Mouse (Mus musculus): ENCODE data around the gene Olfr1417. TPM values are rescaled to one million over a fixed set of nuclear protein-coding genes. Genes with fewer than 3 reads are reported as not detected.

The Olfr1417 gene
- polyA plus RNA-seq (2015; fragmentation: Nextera tagmentation; extraction: Ambion mirVana) = not detected in 2 replicates

GRCm38 (mm10) chr19:11839119-11839518, at the start of gene Olfr1417:
Gene Olfr1417 (minus strand): TSS chr19:11839219.

DNA sequence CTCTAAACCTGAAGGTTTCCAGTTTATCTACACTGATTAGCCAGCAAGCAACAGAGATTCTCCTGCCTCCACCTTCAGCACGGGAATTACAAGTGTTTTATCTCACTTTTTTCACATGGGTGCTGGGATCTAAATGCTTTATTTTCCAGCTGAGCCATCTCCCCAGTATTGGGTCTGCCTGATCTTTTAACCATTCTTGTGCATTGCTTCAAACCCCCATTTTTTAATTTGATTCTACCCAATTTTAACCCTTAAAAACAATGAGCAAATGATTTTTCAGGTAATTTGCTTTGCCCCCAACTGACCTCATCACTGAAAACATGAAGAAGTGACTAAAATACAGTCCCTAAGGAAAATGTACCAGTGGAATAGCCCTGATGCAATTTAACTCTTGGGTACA, 47.2 kb upstream of the Olfr1417 start, which contains the start of gene Olfr1420:
Gene Olfr1420 (plus strand): TSS at position 301 of the 400 bp plus-strand sequence.

DNA sequence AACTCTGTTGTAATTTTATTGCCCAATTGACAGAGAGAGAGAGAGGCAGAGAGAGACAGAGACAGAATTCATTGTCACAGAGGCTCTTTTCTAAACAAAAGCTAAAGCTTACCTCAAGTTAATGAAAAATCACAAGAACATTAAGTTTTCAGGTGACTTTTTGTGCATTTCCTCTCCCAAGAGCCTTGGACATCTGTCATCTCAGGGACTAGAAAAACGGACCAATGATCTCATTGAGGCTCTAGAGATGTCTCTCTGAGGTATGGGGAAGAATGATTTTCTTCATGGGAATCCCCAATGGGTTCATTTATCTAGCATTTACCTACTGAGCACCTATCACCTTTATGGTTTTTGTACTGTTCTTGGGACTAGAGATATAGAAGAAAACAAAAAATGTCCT, 36.0 kb upstream of the Olfr1417 start, which contains the start of gene Olfr1419:
Gene Olfr1419 (minus strand): TSS at position 101 of the 400 bp plus-strand sequence.

DNA sequence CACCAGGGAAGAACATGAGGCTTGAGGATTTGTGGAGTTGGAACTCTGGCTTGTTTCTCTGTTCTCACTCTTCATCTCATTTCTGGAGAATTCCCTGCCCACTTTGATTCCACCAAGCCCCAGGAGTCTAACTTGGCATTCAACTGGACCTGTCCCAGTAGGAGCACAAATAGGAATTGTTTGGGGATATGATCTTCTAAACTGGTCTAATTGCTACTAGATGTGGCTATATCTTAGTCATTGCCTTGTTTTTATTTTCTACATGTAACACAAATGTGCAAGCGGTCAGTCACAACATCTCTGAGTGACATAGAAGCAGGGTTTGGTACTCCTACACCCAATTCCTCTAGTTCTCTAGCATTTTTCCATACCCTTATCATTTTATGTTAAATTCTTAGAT, 21.9 kb upstream of the Olfr1417 start, which contains the start of gene Olfr1418:
Gene Olfr1418 (minus strand): TSS at position 101 of the 400 bp plus-strand sequence.

GRCm38 (mm10) chr19:11819143-11819700, 19.8 kb downstream of the Olfr1417 start, which contains the start of gene Stx3:
Gene Stx3 (minus strand): TSS chr19:11819403.

Other genes starting within 250 kb of the Olfr1417 start
- gene Ms4a6d, start 234.4 kb downstream of the Olfr1417 start, polyA plus RNA-seq (2015; fragmentation: Nextera tagmentation; extraction: Ambion mirVana) = 10.5 and 12.0 TPM in 2 replicates
- gene Ms4a2, start 215.5 kb downstream of the Olfr1417 start, polyA plus RNA-seq (2015; fragmentation: Nextera tagmentation; extraction: Ambion mirVana) = 2.4 and 4.2 TPM in 2 replicates
- 0.21 TPM in 1 of 2 replicates, not detected in the other for gene Ms4a3, start 198.4 kb downstream of the Olfr1417 start, polyA plus RNA-seq (2015; fragmentation: Nextera tagmentation; extraction: Ambion mirVana)
- gene Oosp2, start 178.7 kb downstream of the Olfr1417 start, polyA plus RNA-seq (2015; fragmentation: Nextera tagmentation; extraction: Ambion mirVana) = not detected in 2 replicates
- gene Oosp1, start 148.1 kb downstream of the Olfr1417 start, polyA plus RNA-seq (2015; fragmentation: Nextera tagmentation; extraction: Ambion mirVana) = not detected in 2 replicates
- gene Oosp3, start 142.2 kb downstream of the Olfr1417 start, polyA plus RNA-seq (2015; fragmentation: Nextera tagmentation; extraction: Ambion mirVana) = not detected in 2 replicates
- gene Gif, start 91.7 kb downstream of the Olfr1417 start, polyA plus RNA-seq (2015; fragmentation: Nextera tagmentation; extraction: Ambion mirVana) = not detected in 2 replicates
- 43.4 and 44.6 TPM in 2 replicates for gene Mrpl16, start 68.8 kb downstream of the Olfr1417 start, polyA plus RNA-seq (2015; fragmentation: Nextera tagmentation; extraction: Ambion mirVana)
- 3.1 and 3.5 TPM in 2 replicates for gene Stx3, start 19.8 kb downstream of the Olfr1417 start, polyA plus RNA-seq (2015; fragmentation: Nextera tagmentation; extraction: Ambion mirVana)
- gene Olfr1418, start 21.8 kb upstream of the Olfr1417 start, polyA plus RNA-seq (2015; fragmentation: Nextera tagmentation; extraction: Ambion mirVana) = not detected in 2 replicates
- gene Olfr1419, start 35.9 kb upstream of the Olfr1417 start, polyA plus RNA-seq (2015; fragmentation: Nextera tagmentation; extraction: Ambion mirVana) = not detected in 2 replicates
- 0.08 TPM in 1 of 2 replicates, not detected in the other for gene Olfr1420, start 47.3 kb upstream of the Olfr1417 start, polyA plus RNA-seq (2015; fragmentation: Nextera tagmentation; extraction: Ambion mirVana)
- 10.0 and 11.3 TPM in 2 replicates for gene Patl1, start 73.2 kb upstream of the Olfr1417 start, polyA plus RNA-seq (2015; fragmentation: Nextera tagmentation; extraction: Ambion mirVana)
- gene Osbp, start 126.7 kb upstream of the Olfr1417 start, polyA plus RNA-seq (2015; fragmentation: Nextera tagmentation; extraction: Ambion mirVana) = 5.6 and 6.3 TPM in 2 replicates
- not detected in 2 replicates for gene Olfr1423, start 202.1 kb upstream of the Olfr1417 start, polyA plus RNA-seq (2015; fragmentation: Nextera tagmentation; extraction: Ambion mirVana)
- not detected in 2 replicates for gene Olfr1424, start 223.5 kb upstream of the Olfr1417 start, polyA plus RNA-seq (2015; fragmentation: Nextera tagmentation; extraction: Ambion mirVana)
- not detected in 2 replicates for gene Olfr1425, start 238.5 kb upstream of the Olfr1417 start, polyA plus RNA-seq (2015; fragmentation: Nextera tagmentation; extraction: Ambion mirVana)